Mouse (Mus musculus): Measurements from ENCODE around the gene Pou3f3. TPM values are rescaled to one million over a fixed set of nuclear protein-coding genes. Genes with fewer than 3 reads are reported as not detected.

The Pou3f3 gene
- polyA plus RNA-seq, 1 experiment = 7.5 TPM

GRCm38 (mm10) chr1:42709024-42709423 lies 13.5 kb downstream of the Pou3f3 start:
- Histone ChIP-seq H3K4me1 (ENCODE audit: control insufficient read depth, insufficient read depth, low read length) (no peaks in the 10 kb centered on the region), H3K27ac (ENCODE audit: insufficient read depth, low read length) (no peak overlapping the region), H3K4me3 (ENCODE audit: insufficient read depth, low read length) (no peak overlapping the region)
- TF ChIP-seq CTCF (IDR thresholded peaks at IDR 0.05; ENCODE audit: borderline replicate concordance, insufficient read depth, low read length) = no peak
- no peak for TF ChIP-seq POLR2A (IDR thresholded peaks at IDR 0.05; ENCODE audit: low read depth, low read length)

- TF ChIP-seq CTCF (IDR thresholded peaks at IDR 0.05; ENCODE audit: borderline replicate concordance, insufficient read depth, low read length) (no peak), POLR2A (IDR thresholded peaks at IDR 0.05; ENCODE audit: low read depth, low read length) (no peak)
- H3K4me1 ChIP-seq (ENCODE audit: control insufficient read depth, insufficient read depth, low read length) = no peaks in the 10 kb centered on the region
- H3K4me3 ChIP-seq (ENCODE audit: insufficient read depth, low read length) = peak overlapping the region; percentile 8; the same call in 1 of the 2 replicates
- no peak overlapping the region for H3K27ac ChIP-seq (ENCODE audit: insufficient read depth, low read length)
These were observed 14.0 kb downstream of the Pou3f3 start for GRCm38 (mm10) chr1:42709431-42710160.

- no peaks in the 10 kb centered on the region for H3K4me1 ChIP-seq (ENCODE audit: control insufficient read depth, insufficient read depth, low read length)
- no peak overlapping the region for H3K4me3 ChIP-seq (ENCODE audit: insufficient read depth, low read length)
- no peak for TF ChIP-seq POLR2A (IDR thresholded peaks at IDR 0.05; ENCODE audit: low read depth, low read length)
- no peak for TF ChIP-seq CTCF (IDR thresholded peaks at IDR 0.05; ENCODE audit: borderline replicate concordance, insufficient read depth, low read length)
- no peak overlapping the region for H3K27ac ChIP-seq (ENCODE audit: insufficient read depth, low read length)
These were observed 14.7 kb downstream of the Pou3f3 start for GRCm38 (mm10) chr1:42710234-42710633.

GRCm38 (mm10) chr1:42710995-42711394 lies 15.4 kb downstream of the Pou3f3 start:
- no peak overlapping the region for H3K4me3 ChIP-seq (ENCODE audit: insufficient read depth, low read length)
- H3K27ac ChIP-seq (ENCODE audit: insufficient read depth, low read length) = no peak overlapping the region
- no peaks in the 10 kb centered on the region for H3K4me1 ChIP-seq (ENCODE audit: control insufficient read depth, insufficient read depth, low read length)
- TF ChIP-seq POLR2A (IDR thresholded peaks at IDR 0.05; ENCODE audit: low read depth, low read length) = no peak
- no peak for TF ChIP-seq CTCF (IDR thresholded peaks at IDR 0.05; ENCODE audit: borderline replicate concordance, insufficient read depth, low read length)

GRCm38 (mm10) chr1:42711456-42712310 lies 16.1 kb downstream of the Pou3f3 start:
- TF ChIP-seq CTCF (IDR thresholded peaks at IDR 0.05; ENCODE audit: borderline replicate concordance, insufficient read depth, low read length) (no peak), POLR2A (IDR thresholded peaks at IDR 0.05; ENCODE audit: low read depth, low read length) (no peak)

GRCm38 (mm10) chr1:42712311-42712690 lies 16.7 kb downstream of the Pou3f3 start:
- TF ChIP-seq CTCF (IDR thresholded peaks at IDR 0.05; ENCODE audit: borderline replicate concordance, insufficient read depth, low read length) (no peak), POLR2A (IDR thresholded peaks at IDR 0.05; ENCODE audit: low read depth, low read length) (no peak)
- Histone ChIP-seq H3K4me1 (ENCODE audit: control insufficient read depth, insufficient read depth, low read length) (no peaks in the 10 kb centered on the region), H3K4me3 (ENCODE audit: insufficient read depth, low read length) (no peak overlapping the region), H3K27ac (ENCODE audit: insufficient read depth, low read length) (no peak overlapping the region)

More at GRCm38 (mm10) chr1:42711456-42712310, 16.1 kb downstream of the Pou3f3 start:
- Histone ChIP-seq H3K27ac (ENCODE audit: insufficient read depth, low read length) (no peak overlapping the region), H3K4me3 (ENCODE audit: insufficient read depth, low read length) (no peak overlapping the region), H3K4me1 (ENCODE audit: control insufficient read depth, insufficient read depth, low read length) (no peaks in the 10 kb centered on the region)

GRCm38 (mm10) chr1:42713104-42713932 lies 17.8 kb downstream of the Pou3f3 start:
- H3K4me1 ChIP-seq (ENCODE audit: control insufficient read depth, insufficient read depth, low read length) = no peaks in the 10 kb centered on the region
- no peak overlapping the region for H3K27ac ChIP-seq (ENCODE audit: insufficient read depth, low read length)
- H3K4me3 ChIP-seq (ENCODE audit: insufficient read depth, low read length) = peak overlapping the region; percentile 16
- TF ChIP-seq POLR2A (IDR thresholded peaks at IDR 0.05; ENCODE audit: low read depth, low read length) (no peak), CTCF (IDR thresholded peaks at IDR 0.05; ENCODE audit: borderline replicate concordance, insufficient read depth, low read length) (no peak)

GRCm38 (mm10) chr1:42714016-42714931 lies 18.7 kb downstream of the Pou3f3 start:
- Histone ChIP-seq H3K4me1 (ENCODE audit: control insufficient read depth, insufficient read depth, low read length) (no peaks in the 10 kb centered on the region), H3K4me3 (ENCODE audit: insufficient read depth, low read length) (peak overlapping the region; percentile 29), H3K27ac (ENCODE audit: insufficient read depth, low read length) (no peak overlapping the region)
- TF ChIP-seq POLR2A (IDR thresholded peaks at IDR 0.05; ENCODE audit: low read depth, low read length) (no peak), CTCF (IDR thresholded peaks at IDR 0.05; ENCODE audit: borderline replicate concordance, insufficient read depth, low read length) (0 out of 2 replicates have a peak, but pooled peaks have one; percentile 7)
